Mouse (Mus musculus): ENCODE measurements around the gene Gtsf1l.

- TF ChIP-seq CTCF (IDR thresholded peaks at IDR 0.05; ENCODE audit: insufficient read depth, low read depth, low read length) (no peak), POLR2A (IDR thresholded peaks at IDR 0.05; ENCODE audit: insufficient read depth, low read depth, low read length) (no peak)
These were observed 14.6 kb upstream of the Gtsf1l start for GRCm38 (mm10) chr2:163102216-163102615.
